In genomic region chr1:127206020-127206641, GRCm38 (mm10) we compare ENCODE assay signal across 8 mouse cellular contexts. TPM values are rescaled to one million over a fixed set of nuclear protein-coding genes. Genes with fewer than 3 reads are reported as not detected.
A peak's percentile ranks its signal among the peaks of the same experiment; 100 is the strongest.
DNase-seq lines count a peak whose midpoint lies in the region; ATAC-seq and TF ChIP-seq lines count a peak whose summit lies in the region.

No protein-coding gene starts in this region.

- no peaks in the 10 kb centered on the region for H3K36me3 ChIP-seq in forebrain, embryonic 10.5 days (replicated peaks)
- no peaks in the 10 kb centered on the region for H3K36me3 ChIP-seq in heart, embryonic 16.5 days (ENCODE audit: control insufficient read depth, insufficient read depth)
- H3K36me3 ChIP-seq in neural tube, embryonic 12.5 days = no peaks in the 10 kb centered on the region

- no peaks in the 10 kb centered on the region for H3K27me3 ChIP-seq in forebrain, embryonic 10.5 days (ENCODE audit: poor library complexity, severe bottlenecking)
- H3K27me3 ChIP-seq in heart, embryonic 16.5 days (ENCODE audit: control insufficient read depth, insufficient read depth, low read length) = no peaks in the 10 kb centered on the region
- no peaks in the 10 kb centered on the region for H3K27me3 ChIP-seq in neural tube, embryonic 12.5 days (replicated peaks)

- ATAC-seq in heart, embryonic 16.5 days (replicated peaks; ENCODE audit: extremely low read depth, insufficient read depth, low FRiP score) = peak; percentile 29; the same call in 1 of the 2 replicates
- peak; percentile 52 for ATAC-seq in neural tube, embryonic 12.5 days (ENCODE audit: low FRiP score, low read depth)

- H3K4me1 ChIP-seq in bone marrow macrophage, adult 2 months (ENCODE audit: control insufficient read depth, insufficient read depth, low read length) = peaks cover 38% of the 10 kb centered on the region
- H3K4me1 ChIP-seq in forebrain, embryonic 10.5 days = peaks cover 39% of the 10 kb centered on the region
- peaks cover 20% of the 10 kb centered on the region for H3K4me1 ChIP-seq in heart, embryonic 16.5 days (ENCODE audit: control insufficient read depth, insufficient read depth, low read length)
- peaks cover 31% of the 10 kb centered on the region for H3K4me1 ChIP-seq in neural tube, embryonic 12.5 days

- H3K4me2 ChIP-seq in heart, embryonic 16.5 days (ENCODE audit: low read depth, low read length) = peak overlapping the region; percentile 96
- H3K4me2 ChIP-seq in neural tube, embryonic 12.5 days (replicated peaks) = peak overlapping the region; percentile 89

- no peak for TF ChIP-seq CTCF in bone marrow macrophage, adult 2 months (IDR thresholded peaks at IDR 0.05; ENCODE audit: low read depth, low read length)

- peak; percentile 63 for DNase-seq in CD4-positive, CD25-positive, alpha-beta regulatory T cell, adult 2 months (ENCODE audit: low read depth, low spot score)
- peak; percentile 50 for DNase-seq in forebrain, embryonic 10.5 days (ENCODE audit: extremely low spot score, low spot score)
- DNase-seq in kidney, postnatal 14 days = peak; percentile 58
- peak; percentile 52 to 54 for DNase-seq in lung, adult 18-20 months
- DNase-seq in testis, postnatal 10 days (ENCODE audit: low spot score) = peak; percentile 59

- peak overlapping the region; percentile 91 for H3K27ac ChIP-seq in bone marrow macrophage, adult 2 months (ENCODE audit: insufficient read depth, low read depth, low read length)
- H3K27ac ChIP-seq in forebrain, embryonic 10.5 days = peak overlapping the region; percentile 93
- peak overlapping the region; percentile 98 for H3K27ac ChIP-seq in heart, embryonic 16.5 days (ENCODE audit: low read length)
- 0 out of 2 replicates have a peak overlapping the region, but pooled peaks have one; percentile 28 for H3K27ac ChIP-seq in neural tube, embryonic 12.5 days

- H3K9me3 ChIP-seq in forebrain, embryonic 10.5 days = no peaks in the 10 kb centered on the region
- H3K9me3 ChIP-seq in heart, embryonic 16.5 days (replicated peaks; ENCODE audit: control insufficient read depth, low read length) = no peaks in the 10 kb centered on the region
- H3K9me3 ChIP-seq in neural tube, embryonic 12.5 days = no peaks in the 10 kb centered on the region

- H3K4me3 ChIP-seq in bone marrow macrophage, adult 2 months (ENCODE audit: insufficient read depth, low read length) = peak overlapping the region; percentile 85
- peak overlapping the region; percentile 81 for H3K4me3 ChIP-seq in forebrain, embryonic 10.5 days
- H3K4me3 ChIP-seq in heart, embryonic 16.5 days (ENCODE audit: low read length) = peak overlapping the region; percentile 92
- peak overlapping the region; percentile 81 for H3K4me3 ChIP-seq in neural tube, embryonic 12.5 days

- no peak for TF ChIP-seq POLR2A in bone marrow macrophage, adult 2 months (IDR thresholded peaks at IDR 0.05; ENCODE audit: borderline replicate concordance, low read depth, low read length)

- peak overlapping the region; percentile 90 for H3K9ac ChIP-seq in heart, embryonic 16.5 days (ENCODE audit: low read length)
- H3K9ac ChIP-seq in neural tube, embryonic 12.5 days = peak overlapping the region; percentile 73

- under 1% methylated on average over 39 of the region's 39 CpGs for WGBS in forebrain, embryonic 10.5 days
- WGBS in heart, embryonic 16.5 days = 4% methylated on average over 39 of the region's 39 CpGs
- 2% methylated on average over 39 of the region's 39 CpGs for WGBS in neural tube, embryonic 12.5 days

RNA-seq across cellular contexts. Expression of gene Mgat5, which starts 1.3 kb away (rescaled TPM):
- 20.4 and 22.7 TPM in 2 replicates for polyA plus RNA-seq in bone marrow macrophage, adult 2 months (2012; ENCODE audit: insufficient read depth, insufficient read length, missing spikeins)
- 5.1 and 5.5 TPM in 2 replicates for polyA plus RNA-seq in forebrain, embryonic 10.5 days (2016; fragmentation: Nextera tagmentation; extraction: Ambion mirVana)
- polyA plus RNA-seq in heart, embryonic 16.5 days (2015; fragmentation: Nextera tagmentation; extraction: Ambion mirVana) = 4.6 and 5.1 TPM in 2 replicates
- 9.6 and 10.9 TPM in 2 replicates for polyA plus RNA-seq in neural tube, embryonic 12.5 days (2016; fragmentation: Nextera tagmentation; extraction: Ambion mirVana)

Comparison
In these comparisons a context has a peak if more than half of its experiments do, and no peak if none do; other contexts are left out.
1. Peak in every context shown above with its lines: DNase-seq, ATAC-seq, H3K4me3 ChIP-seq and H3K27ac ChIP-seq.
2. H3K27ac ChIP-seq: peak in every context shown above with its lines; median percentile 98 in heart, embryonic 16.5 days; 93 in forebrain, embryonic 10.5 days; 91 in bone marrow macrophage, adult 2 months; 28 in neural tube, embryonic 12.5 days.